Mouse (Mus musculus) hindbrain, embryonic 13.5 days (tissue): ENCODE measurements around the gene Acer3. TPM values are rescaled to one million over a fixed set of nuclear protein-coding genes. Genes with fewer than 3 reads are reported as not detected.
"Not testable (repeated sequence)": the region's sequence is repeated elsewhere in the genome, so short reads cannot be mapped to it uniquely, and the experiment has no call there.

Source experiments
- ATAC-seq: fragments of 200-750 bp; cut with Nextera tagmentation; 2 replicates; pipeline ENCODE4 v1.8.0; 2017; ENCODE audit warnings: moderate TSS enrichment; ENCODE audit not compliant: low FRiP score
- H3K27ac ChIP-seq: fragments of 300-500 bp; sonication (generic); 2 replicates; pipeline ENCODE4 v1.5.1; 2015; ENCODE audit warnings: inconsistent platforms, mild to moderate bottlenecking, moderate library complexity
- H3K27me3 ChIP-seq: fragments of 300-500 bp; sonication (generic); 2 replicates; pipeline ENCODE4 v1.6.1; 2015; ENCODE audit warnings: mild to moderate bottlenecking, inconsistent platforms
- H3K36me3 ChIP-seq: fragments of 300-500 bp; sonication (generic); 2 replicates; pipeline ENCODE4 v1.6.1; 2015; ENCODE audit warnings: mild to moderate bottlenecking, inconsistent platforms
- H3K4me1 ChIP-seq: fragments of 300-500 bp; sonication (generic); replicated peaks from 2 replicates; pipeline ENCODE4 v1.6.1; 2015; ENCODE audit warnings: inconsistent platforms
- H3K4me2 ChIP-seq: fragments of 300-500 bp; sonication (generic); 2 replicates; pipeline ENCODE4 v1.6.1; 2015; ENCODE audit warnings: inconsistent platforms, mild to moderate bottlenecking, moderate library complexity
- H3K4me3 ChIP-seq: fragments of 300-500 bp; sonication (generic); 2 replicates; pipeline ENCODE4 v1.5.1; 2015; ENCODE audit warnings: mild to moderate bottlenecking, inconsistent platforms
- H3K9ac ChIP-seq: fragments of 300-500 bp; sonication (generic); 2 replicates; pipeline ENCODE4 v1.6.1; 2015; ENCODE audit warnings: mild to moderate bottlenecking, inconsistent platforms
- H3K9me3 ChIP-seq: fragments of 300-500 bp; sonication (generic); 2 replicates; pipeline ENCODE4 v1.6.1; 2016; ENCODE audit warnings: inconsistent platforms
- WGBS: fragments of 180-500 bp; shearing (Covaris S2); methylation state at CpG from one replicate; pipeline ENCODE4 v1.1.7; 2015; 5-methylcytosine and 5-hydroxymethylcytosine counted together
- polyA plus RNA-seq: library from polyadenylated mRNA; unstranded; fragments of >200 nt; fragmentation: Nextera tagmentation; extraction: Ambion mirVana; gene quantifications from 2 replicates; pipeline ENCODE4 v1.2.1, GENCODE M21; 2015

The Acer3 gene
- polyA plus RNA-seq, 1 experiment from 2014 or later, result 18.3 TPM

- Histone ChIP-seq H3K27ac (no peak overlapping the region), H3K9me3 (no peaks in the 10 kb centered on the region), H3K9ac (no peak overlapping the region), H3K4me1 (peaks cover 14% of the 10 kb centered on the region), H3K36me3 (no peaks in the 10 kb centered on the region), H3K4me3 (no peak overlapping the region), H3K4me2 (no peak overlapping the region), H3K27me3 (peaks cover 3% of the 10 kb centered on the region; the same call in 1 of the 2 replicates)
- 72% methylated on average over 6 of the region's 6 CpGs for WGBS
- ATAC-seq, result no peak
Observed at GRCm38 (mm10) chr7:98310266-98310665, 10.7 kb downstream of the Acer3 start.

- WGBS, result under 1% methylated on average over 53 of the region's 53 CpGs
- peak; percentile 99 for ATAC-seq
- no peaks in the 10 kb centered on the region for H3K9me3 ChIP-seq
- peak overlapping the region; percentile 85 for H3K4me2 ChIP-seq
- peak overlapping the region; percentile 72 for H3K27ac ChIP-seq
- H3K36me3 ChIP-seq, result no peaks in the 10 kb centered on the region
- H3K4me1 ChIP-seq, result peaks cover 14% of the 10 kb centered on the region
- H3K9ac ChIP-seq, result peak overlapping the region; percentile 88
- H3K27me3 ChIP-seq, result peaks cover 3% of the 10 kb centered on the region; the same call in 1 of the 2 replicates
- peak overlapping the region; percentile 88 for H3K4me3 ChIP-seq
Observed at GRCm38 (mm10) chr7:98309219-98310030, 11.6 kb downstream of the Acer3 start.

GRCm38 (mm10) chr7:98308607-98309218 is 12.3 kb downstream of the Acer3 start:
- Histone ChIP-seq H3K27me3 (peaks cover 3% of the 10 kb centered on the region; the same call in 1 of the 2 replicates), H3K9ac (peak overlapping the region; percentile 88), H3K4me2 (peak overlapping the region; percentile 85), H3K4me3 (peak overlapping the region; percentile 88), H3K27ac (peak overlapping the region; percentile 72), H3K36me3 (no peaks in the 10 kb centered on the region), H3K9me3 (no peaks in the 10 kb centered on the region), H3K4me1 (peaks cover 14% of the 10 kb centered on the region)
- WGBS, result under 1% methylated on average over 31 of the region's 33 CpGs
- ATAC-seq, result peak; percentile 81; the same call in 1 of the 2 replicates

- ATAC-seq, result no peak
- Histone ChIP-seq H3K4me2 (peak overlapping the region; percentile 85), H3K4me3 (peak overlapping the region; percentile 88), H3K27me3 (0 out of 2 replicates have a peak, but pooled peaks cover 3% of the 10 kb centered on the region), H3K9ac (peak overlapping the region; percentile 88), H3K27ac (no peak overlapping the region), H3K36me3 (no peaks in the 10 kb centered on the region), H3K9me3 (no peaks in the 10 kb centered on the region), H3K4me1 (peaks cover 14% of the 10 kb centered on the region)
- WGBS, result 51% methylated on average over 9 of the region's 9 CpGs
Observed at GRCm38 (mm10) chr7:98307921-98308606, 12.9 kb downstream of the Acer3 start.

GRCm38 (mm10) chr7:98307411-98307810 is 13.6 kb downstream of the Acer3 start:
- no peak overlapping the region for H3K27ac ChIP-seq
- no peaks in the 10 kb centered on the region for H3K9me3 ChIP-seq
- H3K4me3 ChIP-seq, result no peak overlapping the region
- 95% methylated on average over 2 of the region's 2 CpGs for WGBS
- H3K4me2 ChIP-seq, result 0 out of 2 replicates have a peak overlapping the region, but pooled peaks have one; percentile 85
- peaks cover 14% of the 10 kb centered on the region for H3K4me1 ChIP-seq
- H3K9ac ChIP-seq, result no peak overlapping the region
- no peak for ATAC-seq
- H3K36me3 ChIP-seq, result no peaks in the 10 kb centered on the region
- 0 out of 2 replicates have a peak, but pooled peaks cover under 1% of the 10 kb centered on the region for H3K27me3 ChIP-seq

GRCm38 (mm10) chr7:98292901-98293300 is 28.1 kb downstream of the Acer3 start:
- 95% methylated on average over 1 of the region's 1 CpGs for WGBS

GRCm38 (mm10) chr7:98289585-98289984 is 31.4 kb downstream of the Acer3 start:
- WGBS, result 33% methylated on average over 3 of the region's 3 CpGs
- no peak overlapping the region for H3K9ac ChIP-seq
- H3K27me3 ChIP-seq, result no peaks in the 10 kb centered on the region
- no peaks in the 10 kb centered on the region for H3K9me3 ChIP-seq
- no peak overlapping the region for H3K27ac ChIP-seq
- no peak for ATAC-seq
- H3K4me3 ChIP-seq, result no peak overlapping the region
- no peaks in the 10 kb centered on the region for H3K4me1 ChIP-seq
- H3K4me2 ChIP-seq, result no peak overlapping the region
- H3K36me3 ChIP-seq, result no peaks in the 10 kb centered on the region

More at GRCm38 (mm10) chr7:98292901-98293300, 28.1 kb downstream of the Acer3 start:
- Histone ChIP-seq H3K9ac (no peak overlapping the region), H3K27ac (no peak overlapping the region), H3K9me3 (no peaks in the 10 kb centered on the region), H3K36me3 (no peaks in the 10 kb centered on the region), H3K4me3 (no peak overlapping the region), H3K4me1 (no peaks in the 10 kb centered on the region), H3K27me3 (no peaks in the 10 kb centered on the region), H3K4me2 (no peak overlapping the region)
- ATAC-seq, result no peak

GRCm38 (mm10) chr7:98276263-98276662 is 44.7 kb downstream of the Acer3 start:
- Histone ChIP-seq H3K4me2 (no peak overlapping the region), H3K4me1 (no peaks in the 10 kb centered on the region), H3K27ac (no peak overlapping the region), H3K4me3 (no peak overlapping the region), H3K36me3 (peaks cover 3% of the 10 kb centered on the region), H3K27me3 (no peaks in the 10 kb centered on the region), H3K9ac (no peak overlapping the region), H3K9me3 (no peaks in the 10 kb centered on the region)
- ATAC-seq, result no peak

GRCm38 (mm10) chr7:98268166-98268565 is 52.8 kb downstream of the Acer3 start:
- Histone ChIP-seq H3K4me3 (peak overlapping the region; percentile 9; the same call in 1 of the 2 replicates), H3K4me2 (peak overlapping the region; percentile 27; the same call in 1 of the 2 replicates)
- H3K4me1 ChIP-seq, H3K9me3 ChIP-seq, ATAC-seq, H3K27ac ChIP-seq, H3K27me3 ChIP-seq, H3K36me3 ChIP-seq, H3K9ac ChIP-seq: not testable (repeated sequence)
- 26% methylated on average over 15 of the region's 15 CpGs for WGBS

- H3K4me3 ChIP-seq, result no peak overlapping the region
- no peak overlapping the region for H3K9ac ChIP-seq
- no peak overlapping the region for H3K4me2 ChIP-seq
- no peak overlapping the region for H3K27ac ChIP-seq
- H3K36me3 ChIP-seq, result peaks cover 8% of the 10 kb centered on the region; the same call in 1 of the 2 replicates
- no peaks in the 10 kb centered on the region for H3K4me1 ChIP-seq
- 92% methylated on average over 2 of the region's 2 CpGs for WGBS
- no peaks in the 10 kb centered on the region for H3K27me3 ChIP-seq
- no peaks in the 10 kb centered on the region for H3K9me3 ChIP-seq
- ATAC-seq, result no peak
Observed at GRCm38 (mm10) chr7:98252520-98252919, 68.5 kb downstream of the Acer3 start.

GRCm38 (mm10) chr7:98236686-98237359 is 84.2 kb downstream of the Acer3 start:
- Histone ChIP-seq H3K4me2 (no peak overlapping the region), H3K4me3 (no peak overlapping the region), H3K36me3 (no peaks in the 10 kb centered on the region), H3K9me3 (no peaks in the 10 kb centered on the region), H3K27me3 (no peaks in the 10 kb centered on the region), H3K4me1 (no peaks in the 10 kb centered on the region), H3K27ac (no peak overlapping the region), H3K9ac (no peak overlapping the region)
- WGBS, result 94% methylated on average over 3 of the region's 3 CpGs
- ATAC-seq, result no peak

- no peaks in the 10 kb centered on the region for H3K4me1 ChIP-seq
- no peak for ATAC-seq
- no peak overlapping the region for H3K27ac ChIP-seq
- no peak overlapping the region for H3K4me3 ChIP-seq
- WGBS, result 95% methylated on average over 4 of the region's 4 CpGs
- H3K36me3 ChIP-seq, result peaks cover 6% of the 10 kb centered on the region; the same call in 1 of the 2 replicates
- no peak overlapping the region for H3K9ac ChIP-seq
- H3K4me2 ChIP-seq, result no peak overlapping the region
- H3K9me3 ChIP-seq, result no peaks in the 10 kb centered on the region
- H3K27me3 ChIP-seq, result no peaks in the 10 kb centered on the region
Observed at GRCm38 (mm10) chr7:98223796-98224195, 97.2 kb downstream of the Acer3 start.
